Mouse (Mus musculus): ENCODE measurements at regions not wholly inside any gene's neighbourhood (a gene's known extent, or its start where the extent isn't known, plus 50 kb on each side); places are given as distances from the start of the nearest gene placed in this dataset.

DNA sequence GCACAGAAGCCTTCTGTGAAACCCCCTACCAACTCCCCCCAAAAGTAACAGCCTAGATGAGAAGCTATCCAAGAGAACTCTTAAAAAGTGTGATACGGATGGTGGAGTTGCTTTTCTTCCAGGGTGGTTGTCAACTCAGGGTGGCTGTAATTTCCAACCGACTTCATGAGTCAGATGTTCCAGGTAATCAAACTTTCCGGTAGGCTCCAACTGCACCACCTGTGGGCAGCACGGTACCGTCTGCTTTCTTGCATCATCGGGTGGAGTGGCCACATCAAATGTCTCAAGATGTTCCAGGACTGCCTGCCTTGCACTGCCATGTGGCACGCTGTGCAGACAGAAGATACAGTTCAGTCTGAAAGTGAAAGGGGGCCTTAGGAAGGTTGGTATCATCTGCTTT lies 455.5 kb upstream of the Zic4 start:
- TF ChIP-seq CTCF (IDR thresholded peaks at IDR 0.05; ENCODE audit: low read depth) (no peak), EP300 (optimal IDR thresholded peaks at IDR 0.05) (no peak)

Measured in stomach, postnatal 0 days (tissue).